Mouse (Mus musculus) cerebral cortex, adult 2 months (tissue): ENCODE data around the gene Epdr1.

Experiments
- WGBS: fragments of 180-500 bp; shearing (Covaris S2); methylation state at CpG from one replicate; pipeline ENCODE4 v1.1.7; 2018; 5-methylcytosine and 5-hydroxymethylcytosine counted together

Epdr1 gene

DNA sequence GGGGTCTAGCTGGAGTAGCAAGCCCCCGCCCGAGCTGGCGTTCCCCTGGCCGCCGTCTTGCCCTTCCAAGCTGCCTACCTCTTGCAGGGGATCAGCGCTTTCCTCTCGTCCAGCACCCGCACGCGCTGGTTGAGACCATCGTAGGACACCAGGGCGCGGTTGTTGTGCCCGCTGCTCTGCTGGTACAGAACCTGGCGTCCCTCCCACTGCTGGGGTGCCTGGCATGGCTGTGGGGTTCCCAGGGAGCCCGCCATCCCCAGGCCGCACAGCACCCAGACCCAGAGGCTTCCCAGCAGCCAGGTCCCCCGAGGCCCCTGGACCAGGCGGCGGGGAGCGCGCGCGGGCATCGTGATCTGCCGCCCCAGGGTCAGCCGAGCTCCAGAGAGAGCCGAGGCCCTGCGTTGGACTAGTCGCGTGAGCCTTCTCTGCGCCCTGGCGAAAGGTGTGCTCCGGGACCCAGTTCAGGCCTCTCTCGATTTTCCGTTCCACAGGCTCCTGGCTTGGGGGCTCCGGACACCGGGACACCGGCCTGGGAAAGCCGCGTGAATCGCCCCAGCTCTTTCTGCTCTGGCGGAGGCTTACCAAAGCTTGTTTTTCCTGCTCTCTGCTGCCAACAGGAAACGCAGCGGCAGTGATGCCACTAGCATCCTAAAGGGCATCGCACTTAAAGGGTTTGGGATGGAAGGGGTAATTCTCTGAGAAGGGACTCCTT lies at the start of gene Epdr1:
Gene Epdr1 (minus strand): TSS at position 712 of the 712 bp plus-strand sequence.
- WGBS = under 1% methylated on average over 46 of the region's 46 CpGs

- WGBS = 48% methylated on average over 4 of the region's 4 CpGs
These were observed 48.8 kb upstream of the Epdr1 start for GRCm38 (mm10) chr13:19668355-19669140.

DNA sequence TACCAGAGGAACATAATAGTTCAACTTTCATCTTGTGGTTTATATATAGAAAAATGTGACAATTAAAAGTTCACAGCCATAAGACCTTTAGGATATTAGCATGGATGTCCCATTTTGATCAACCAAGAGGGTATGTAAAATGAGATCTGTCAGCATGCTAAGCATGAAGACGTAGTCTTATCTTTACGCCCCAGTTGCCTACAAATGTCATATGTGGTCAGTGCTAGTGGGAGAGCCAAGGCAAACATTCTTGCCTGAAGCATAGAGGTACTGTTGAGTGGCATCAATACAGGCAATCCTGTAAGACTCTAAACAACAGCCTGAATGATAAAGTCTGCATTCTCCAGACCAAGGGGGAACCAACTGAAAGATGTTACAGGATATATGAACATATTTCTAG lies 32.7 kb upstream of the Epdr1 start:
- 95% methylated on average over 2 of the region's 2 CpGs for WGBS

DNA sequence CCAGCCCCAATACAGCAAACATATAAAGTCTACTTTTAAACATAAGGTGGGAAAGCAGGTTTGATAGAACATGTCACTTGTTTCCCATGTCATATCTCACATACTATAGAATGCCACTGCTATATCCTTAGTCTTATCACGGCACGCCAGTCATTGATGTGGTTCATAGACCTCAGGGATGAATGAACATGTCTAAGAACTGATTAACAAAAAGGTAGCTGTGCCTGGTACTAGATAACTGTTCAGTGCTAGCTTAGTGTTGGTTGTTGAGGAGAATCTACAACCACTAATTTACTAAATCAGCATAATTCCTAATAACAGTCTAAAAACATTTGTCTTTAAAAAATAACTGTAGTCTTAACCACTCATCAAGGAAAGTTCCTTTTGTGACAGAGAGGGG lies 30.1 kb upstream of the Epdr1 start:
- 98% methylated on average over 2 of the region's 2 CpGs for WGBS

DNA sequence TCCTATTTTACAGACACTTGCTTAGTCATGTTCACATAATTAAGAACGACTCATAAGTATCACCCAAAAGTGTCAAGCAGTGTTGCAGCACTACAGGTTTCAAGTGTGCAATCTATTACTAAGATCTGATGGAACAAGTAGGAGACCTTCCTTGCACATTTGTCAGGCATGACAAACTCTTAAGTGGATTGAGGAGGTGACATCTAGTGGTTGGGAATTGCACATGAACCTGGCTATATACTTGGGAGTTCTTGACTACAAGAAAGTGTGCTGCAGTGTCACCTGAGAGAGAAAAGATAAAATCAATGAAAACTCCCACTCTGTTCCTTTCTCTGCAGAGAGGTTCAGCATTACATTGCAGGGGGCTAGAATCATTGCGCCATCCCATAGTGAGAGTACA lies 24.5 kb upstream of the Epdr1 start:
- WGBS = 70% methylated on average over 2 of the region's 2 CpGs

GRCm38 (mm10) chr13:19643519-19643918 lies 23.8 kb upstream of the Epdr1 start:
- WGBS = 85% methylated on average over 1 of the region's 1 CpGs

- 56% methylated on average over 2 of the region's 2 CpGs for WGBS
These were observed 20.6 kb upstream of the Epdr1 start for GRCm38 (mm10) chr13:19640203-19640851.

DNA sequence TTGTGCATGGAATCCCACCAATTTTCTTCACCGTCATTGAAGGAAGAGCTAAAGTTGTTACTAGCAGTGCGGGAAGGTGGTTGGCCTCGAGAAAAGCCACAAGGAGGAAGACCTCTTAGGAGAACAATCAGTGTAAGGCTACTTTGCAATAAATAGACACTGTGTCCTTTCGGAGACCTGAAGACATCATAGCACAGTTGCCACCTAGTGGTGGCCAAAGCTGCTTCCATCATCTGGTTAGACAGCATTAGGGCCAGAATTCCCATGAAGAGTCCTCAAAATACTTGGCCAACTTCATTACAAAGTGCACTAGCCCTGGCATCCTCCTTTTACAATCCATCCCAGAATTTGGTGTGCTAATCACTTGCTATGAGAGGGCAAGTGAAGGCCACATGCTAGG lies 16.4 kb upstream of the Epdr1 start:
- WGBS = 57% methylated on average over 4 of the region's 4 CpGs

DNA sequence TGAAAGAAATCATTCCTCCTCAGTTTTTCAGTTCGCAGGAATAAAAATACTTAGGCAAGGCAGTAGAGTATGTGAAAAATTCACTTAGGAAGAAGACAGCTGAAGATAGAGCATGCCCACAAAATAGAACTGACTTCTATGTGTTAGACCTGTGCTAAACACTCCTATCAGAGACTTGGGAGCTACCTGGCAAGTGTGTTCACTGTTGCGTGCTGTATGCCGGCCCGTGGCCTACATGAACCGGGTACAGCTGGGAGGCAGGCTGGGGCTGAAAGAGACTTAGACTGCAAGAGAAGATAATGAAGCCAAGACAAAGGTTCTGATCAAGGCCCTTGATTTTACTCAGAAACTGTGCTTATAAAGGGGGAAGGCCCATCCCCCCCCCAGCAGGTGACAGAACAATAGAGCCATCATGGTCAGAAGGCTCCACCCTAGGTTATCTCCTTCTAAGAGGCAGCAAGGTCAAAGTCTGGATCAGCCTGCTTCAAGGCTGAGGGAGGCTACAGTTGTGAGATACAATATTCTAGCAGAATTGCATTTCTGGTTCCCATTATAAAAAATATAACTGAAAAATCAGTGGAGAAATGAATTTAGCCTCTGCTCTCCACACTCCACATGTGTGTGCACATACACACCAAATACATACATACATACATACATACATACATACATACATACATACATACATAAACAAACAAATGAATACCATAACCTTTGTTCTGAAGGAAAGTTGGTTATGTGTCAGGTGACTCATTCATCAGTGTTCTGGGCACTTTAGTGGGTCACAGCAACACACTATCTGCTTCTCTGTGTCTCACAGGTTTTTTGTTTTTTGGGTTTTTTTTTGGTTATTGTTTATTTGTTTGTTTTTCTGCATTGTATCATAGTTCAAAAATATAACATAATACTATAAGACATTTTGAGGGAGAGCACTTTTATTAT lies 11.3 kb upstream of the Epdr1 start:
- 93% methylated on average over 5 of the region's 5 CpGs for WGBS

DNA sequence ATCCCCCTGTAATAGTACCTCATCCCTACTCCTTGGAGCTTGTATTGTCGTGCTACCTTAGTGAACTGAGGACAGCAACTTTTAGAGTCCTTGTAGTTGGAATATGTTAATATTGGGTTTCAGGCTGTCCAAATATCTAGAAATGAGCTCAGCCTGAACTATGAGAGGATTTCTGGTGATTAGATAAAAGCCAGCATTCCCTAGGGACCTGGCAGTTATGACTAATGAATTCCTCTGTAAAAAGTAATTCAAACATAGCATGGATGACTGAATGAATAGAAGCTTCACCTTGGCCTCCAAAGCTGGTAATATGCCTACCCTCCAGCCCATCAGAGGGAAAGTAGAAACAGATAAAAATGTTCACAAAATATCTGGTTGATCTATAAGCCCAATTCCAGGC lies 6.7 kb upstream of the Epdr1 start:
- WGBS = 80% methylated on average over 1 of the region's 1 CpGs

DNA sequence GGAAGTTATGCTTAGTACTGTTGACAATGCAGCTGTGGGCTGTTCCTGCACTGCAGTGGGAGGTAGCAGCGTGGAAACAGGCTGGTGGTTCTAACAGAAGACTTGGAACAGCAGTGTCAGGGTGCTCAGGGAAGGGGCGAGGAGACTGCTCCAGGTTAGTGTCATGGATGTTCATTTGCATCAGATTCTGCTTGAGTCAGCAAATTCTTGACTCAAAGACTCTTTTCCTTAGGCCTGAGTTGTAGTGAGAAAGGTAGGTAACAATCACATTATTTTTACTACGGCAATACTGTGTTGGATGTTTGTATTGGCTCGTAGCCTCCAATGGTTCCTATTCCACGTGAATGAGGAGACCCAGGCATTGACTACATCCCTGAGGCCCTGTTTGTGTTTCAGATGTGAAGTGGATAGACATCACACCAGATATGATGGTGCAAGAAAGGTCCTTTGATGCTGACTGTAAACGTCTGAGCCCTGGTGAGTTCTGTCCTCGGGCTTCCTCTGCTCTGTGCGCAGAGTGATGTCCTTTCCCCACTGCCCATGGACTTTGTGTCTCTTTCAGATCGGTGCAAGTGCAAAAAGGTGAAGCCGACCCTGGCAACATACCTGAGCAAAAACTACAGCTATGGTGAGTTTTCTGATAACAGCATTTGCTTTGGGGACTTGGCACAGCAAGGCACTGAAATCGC lies 5.0 kb upstream of the Epdr1 start:
- 90% methylated on average over 11 of the region's 11 CpGs for WGBS

DNA sequence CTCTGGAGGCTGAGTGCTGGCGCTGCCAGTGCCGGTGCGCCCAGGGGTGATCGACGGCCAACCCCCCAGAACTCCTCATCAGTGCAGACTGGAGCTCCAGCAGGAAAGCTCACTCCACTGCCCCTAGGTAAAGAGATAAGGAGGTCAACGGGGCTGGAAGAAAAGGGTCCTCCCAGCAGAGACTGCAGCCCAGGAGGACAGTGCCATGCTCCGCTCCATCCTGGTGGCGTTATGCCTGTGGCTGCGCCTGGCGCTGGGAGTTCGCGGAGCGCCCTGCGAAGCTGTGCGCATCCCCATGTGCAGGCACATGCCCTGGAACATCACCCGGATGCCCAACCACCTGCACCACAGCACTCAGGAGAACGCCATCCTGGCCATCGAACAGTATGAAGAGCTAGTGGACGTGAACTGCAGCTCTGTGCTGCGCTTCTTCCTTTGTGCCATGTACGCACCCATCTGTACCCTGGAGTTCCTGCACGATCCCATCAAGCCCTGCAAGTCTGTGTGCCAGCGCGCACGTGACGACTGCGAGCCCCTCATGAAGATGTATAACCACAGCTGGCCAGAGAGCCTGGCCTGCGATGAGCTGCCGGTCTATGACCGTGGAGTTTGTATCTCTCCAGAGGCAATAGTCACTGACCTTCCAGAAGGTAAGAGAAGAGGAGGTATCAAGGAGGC lies 3.6 kb upstream of the Epdr1 start:
- 17% methylated on average over 30 of the region's 30 CpGs for WGBS

- 4% methylated on average over 25 of the region's 25 CpGs for WGBS
These were observed 3.0 kb upstream of the Epdr1 start, which contains the start of gene Sfrp4 for GRCm38 (mm10) chr13:19622573-19623227. Sfrp4 (plus strand) TSS chr13:19623104.

DNA sequence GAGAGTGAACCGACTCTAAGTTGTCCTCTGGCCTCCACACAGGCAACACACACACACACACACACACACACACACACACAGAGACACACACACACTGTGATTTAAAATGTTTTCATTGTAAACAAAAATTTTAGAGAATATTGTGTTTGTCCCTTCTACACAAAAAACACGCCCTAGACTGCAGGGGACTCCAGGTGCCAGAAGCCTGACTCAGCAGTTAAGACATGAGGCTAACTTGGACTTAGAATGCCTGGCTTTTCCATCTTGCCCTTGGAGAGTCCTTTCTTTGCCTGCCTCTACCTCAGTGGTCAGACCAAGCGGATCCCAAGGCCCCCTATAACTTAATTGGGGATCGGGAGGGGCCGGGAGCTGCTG lies 899 bp downstream of the Epdr1 start:
- 6% methylated on average over 5 of the region's 5 CpGs for WGBS

DNA sequence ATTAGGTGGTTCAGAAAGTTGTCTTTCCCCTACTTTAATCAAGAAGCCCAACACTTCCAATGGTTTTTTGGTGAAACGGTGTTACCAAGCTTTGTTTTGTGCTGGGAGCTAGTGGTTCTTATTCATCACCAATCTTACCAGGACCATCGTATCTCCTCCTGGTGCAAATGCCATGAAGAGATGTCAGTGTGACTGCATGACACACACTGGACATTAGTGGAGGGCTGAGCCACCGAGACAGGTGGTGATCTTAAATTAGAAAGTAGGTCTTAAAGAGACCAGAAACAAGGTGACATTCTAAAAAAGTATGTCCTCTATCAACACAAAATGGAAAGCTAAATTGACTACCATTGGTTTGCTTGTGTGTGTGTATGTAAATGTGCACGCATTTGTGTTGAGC lies 1.6 kb downstream of the Epdr1 start:
- WGBS = 82% methylated on average over 4 of the region's 4 CpGs

- 88% methylated on average over 1 of the region's 1 CpGs for WGBS
These were observed 5.4 kb downstream of the Epdr1 start for GRCm38 (mm10) chr13:19614311-19614710.

DNA sequence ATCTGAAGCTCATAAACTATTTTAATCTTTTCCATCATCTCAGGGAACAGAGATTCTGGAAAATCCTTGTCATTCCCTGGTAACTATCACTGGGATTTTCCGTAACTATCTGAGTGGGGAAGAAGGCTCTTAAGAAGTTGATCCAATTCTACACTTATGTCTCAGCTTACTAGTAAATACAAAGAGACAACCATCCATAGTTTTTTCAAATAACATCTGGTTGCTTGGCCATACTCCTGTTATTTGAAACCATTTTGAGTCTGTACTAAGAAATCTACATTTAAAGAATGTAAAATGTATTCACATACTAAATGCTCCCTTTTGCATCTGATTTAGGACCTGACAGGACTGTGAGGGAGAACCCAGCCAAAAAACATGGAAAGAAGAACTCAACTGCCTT lies 6.3 kb downstream of the Epdr1 start:
- 84% methylated on average over 1 of the region's 1 CpGs for WGBS

DNA sequence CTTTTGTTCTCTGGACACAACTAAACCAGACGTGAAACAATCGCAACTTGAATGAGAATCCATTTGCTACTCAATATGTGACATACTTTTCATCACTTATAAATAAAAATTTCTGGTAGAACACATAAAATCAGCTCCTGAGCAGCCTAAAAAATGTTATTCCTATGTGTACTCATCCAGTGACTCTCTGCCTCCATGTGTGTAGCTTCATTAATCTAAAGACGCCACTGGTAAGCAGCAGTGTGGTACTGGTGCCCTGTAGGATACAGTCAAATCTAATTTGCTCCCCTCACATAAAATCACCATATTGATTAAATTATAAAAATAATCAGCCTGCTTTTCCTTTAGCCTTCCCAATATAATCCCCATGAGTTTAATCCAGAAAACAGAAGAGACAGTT lies 6.8 kb downstream of the Epdr1 start:
- WGBS = 76% methylated on average over 3 of the region's 3 CpGs

- 70% methylated on average over 1 of the region's 1 CpGs for WGBS
These were observed 7.4 kb downstream of the Epdr1 start for GRCm38 (mm10) chr13:19612348-19612747.

DNA sequence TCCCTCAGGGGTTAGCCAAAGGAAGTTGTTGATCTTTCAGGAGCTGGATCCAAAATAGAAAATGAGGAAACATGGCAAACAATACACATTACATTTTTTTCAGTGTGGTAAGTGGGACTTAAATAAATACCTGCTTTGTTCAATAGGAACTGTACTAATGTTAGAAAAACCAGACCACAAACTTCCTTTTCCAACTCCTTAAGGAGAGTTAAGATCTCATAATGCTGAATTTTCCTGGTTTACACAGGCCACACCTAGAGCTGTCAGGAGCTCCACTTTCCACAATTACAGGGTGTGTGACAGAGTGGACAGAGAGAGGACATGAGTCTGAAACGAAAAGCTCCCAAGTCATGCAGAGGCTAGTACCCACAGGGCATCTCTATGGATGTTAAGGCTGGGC lies 16.0 kb downstream of the Epdr1 start:
- whole genome bisulfite sequencing = 88% methylated on average over 1 of the region's 1 CpGs
